Comparison of ENCODE assay signal across 11 mouse cellular contexts in genomic region chr16:30795501-30795904, GRCm38 (mm10).
DNase-seq lines count a peak whose midpoint lies in the region; ATAC-seq and TF ChIP-seq lines count a peak whose summit lies in the region.
"Had no signal": no experiment of that assay in that cellular context is flagged by ENCODE, and none has a peak within 500 bp of the region (broad histone marks: within the 10 kb centered on the region; RNA-seq: fewer than 3 reads in every experiment).

No protein-coding gene starts in this region.

- H3K4me2 ChIP-seq in liver, embryonic 11.5 days = no peak overlapping the region
- H3K4me2 ChIP-seq in liver, embryonic 12.5 days = no peak overlapping the region
- no peak overlapping the region for H3K4me2 ChIP-seq in kidney, embryonic 14.5 days (replicated peaks; ENCODE audit: low read depth, low read length)
- no peak overlapping the region for H3K4me2 ChIP-seq in liver, postnatal 0 days (ENCODE audit: low read depth, low read length)
- H3K4me2 ChIP-seq in midbrain, embryonic 16.5 days (ENCODE audit: low read length) = no peak overlapping the region

- 71% methylated on average over 5 of the region's 5 CpGs for WGBS in liver, embryonic 11.5 days
- WGBS in liver, embryonic 12.5 days (ENCODE audit: insufficient replicate concordance) = 69% methylated on average over 5 of the region's 5 CpGs
- whole genome bisulfite sequencing in kidney, embryonic 14.5 days = 63% methylated on average over 5 of the region's 5 CpGs
- 64% methylated on average over 5 of the region's 5 CpGs for WGBS in liver, postnatal 0 days (ENCODE audit: insufficient replicate concordance)
- 90% methylated on average over 5 of the region's 5 CpGs for whole genome bisulfite sequencing in midbrain, embryonic 16.5 days

- H3K9ac ChIP-seq in liver, embryonic 11.5 days (ENCODE audit: low read depth, low read length) = no peak overlapping the region
- H3K9ac ChIP-seq in liver, embryonic 12.5 days = no peak overlapping the region
- H3K9ac ChIP-seq in kidney, embryonic 14.5 days (ENCODE audit: low read depth, low read length) = no peak overlapping the region
- H3K9ac ChIP-seq in liver, postnatal 0 days (replicated peaks) = no peak overlapping the region
- H3K9ac ChIP-seq in midbrain, embryonic 16.5 days (ENCODE audit: low read depth, low read length) = no peak overlapping the region

- ATAC-seq in liver, embryonic 11.5 days (replicated peaks; ENCODE audit: low FRiP score) = no peak
- no peak for ATAC-seq in liver, embryonic 12.5 days
- 0 out of 2 replicates have a peak, but pooled peaks have one; percentile 20 for ATAC-seq in kidney, embryonic 14.5 days (ENCODE audit: low FRiP score, low TSS enrichment)
- ATAC-seq in liver, postnatal 0 days = peak; percentile 47
- no peak for ATAC-seq in midbrain, embryonic 16.5 days
- no peak for ATAC-seq in granulocyte monocyte progenitor cell, adult 5-6 weeks (replicated peaks; ENCODE audit: poor library complexity, severe bottlenecking)

- no peak overlapping the region for H3K4me3 ChIP-seq in liver, embryonic 11.5 days (ENCODE audit: low read depth, low read length)
- H3K4me3 ChIP-seq in liver, embryonic 12.5 days = no peak overlapping the region
- H3K4me3 ChIP-seq in kidney, embryonic 14.5 days (ENCODE audit: low read length) = no peak overlapping the region
- H3K4me3 ChIP-seq in liver, postnatal 0 days (ENCODE audit: low read depth, low read length) = no peak overlapping the region
- H3K4me3 ChIP-seq in midbrain, embryonic 16.5 days (ENCODE audit: low read depth, low read length) = no peak overlapping the region

- no peaks in the 10 kb centered on the region for H3K27me3 ChIP-seq in liver, embryonic 11.5 days (replicated peaks; ENCODE audit: control insufficient read depth, insufficient read depth, low read length)
- no peaks in the 10 kb centered on the region for H3K27me3 ChIP-seq in liver, embryonic 12.5 days (replicated peaks)
- H3K27me3 ChIP-seq in kidney, embryonic 14.5 days (ENCODE audit: control insufficient read depth, insufficient read depth, low read length) = no peaks in the 10 kb centered on the region
- H3K27me3 ChIP-seq in liver, postnatal 0 days (ENCODE audit: insufficient read depth, low read length) = no peaks in the 10 kb centered on the region
- H3K27me3 ChIP-seq in midbrain, embryonic 16.5 days (ENCODE audit: control insufficient read depth, insufficient read depth, low read depth, low read length) = no peaks in the 10 kb centered on the region

- H3K27ac ChIP-seq in liver, embryonic 11.5 days (ENCODE audit: low read depth, low read length) = no peak overlapping the region
- no peak overlapping the region for H3K27ac ChIP-seq in liver, embryonic 12.5 days
- 0 out of 2 replicates have a peak overlapping the region, but pooled peaks have one; percentile 3 for H3K27ac ChIP-seq in kidney, embryonic 14.5 days (ENCODE audit: low read depth, low read length)
- peak overlapping the region; percentile 70 for H3K27ac ChIP-seq in liver, postnatal 0 days (ENCODE audit: low read depth)
- H3K27ac ChIP-seq in midbrain, embryonic 16.5 days (ENCODE audit: low read length) = no peak overlapping the region

- H3K36me3 ChIP-seq in liver, embryonic 11.5 days (ENCODE audit: control insufficient read depth, insufficient read depth, low read length) = no peaks in the 10 kb centered on the region
- H3K36me3 ChIP-seq in liver, embryonic 12.5 days = no peaks in the 10 kb centered on the region
- no peaks in the 10 kb centered on the region for H3K36me3 ChIP-seq in kidney, embryonic 14.5 days (ENCODE audit: control insufficient read depth, insufficient read depth, low read length)
- no peaks in the 10 kb centered on the region for H3K36me3 ChIP-seq in liver, postnatal 0 days (replicated peaks; ENCODE audit: insufficient read depth, low read length)
- no peaks in the 10 kb centered on the region for H3K36me3 ChIP-seq in midbrain, embryonic 16.5 days (ENCODE audit: control insufficient read depth, insufficient read depth, low read length)

- peak; percentile 22 for DNase-seq in liver, embryonic 11.5 days (ENCODE audit: low spot score)
- peak; percentile 67 to 87 for DNase-seq in heart, adult 9 months (ENCODE audit: low spot score in 2 of 2)
- no peak for DNase-seq in liver, postnatal 0 days
- DNase-seq in right cerebral cortex, postnatal 4 days = no peak
- DNase-seq: cerebellum, postnatal 25 days; gastrocnemius, postnatal 25 days; thymus, postnatal 25 days had no signal

- H3K9me3 ChIP-seq in liver, embryonic 11.5 days (ENCODE audit: control insufficient read depth, low read length) = no peaks in the 10 kb centered on the region
- no peaks in the 10 kb centered on the region for H3K9me3 ChIP-seq in liver, embryonic 12.5 days (replicated peaks)
- no peaks in the 10 kb centered on the region for H3K9me3 ChIP-seq in kidney, embryonic 14.5 days (ENCODE audit: control insufficient read depth, low read length)
- no peaks in the 10 kb centered on the region for H3K9me3 ChIP-seq in liver, postnatal 0 days (ENCODE audit: low read length)
- no peaks in the 10 kb centered on the region for H3K9me3 ChIP-seq in midbrain, embryonic 16.5 days (replicated peaks; ENCODE audit: control insufficient read depth, low read length, poor library complexity, severe bottlenecking)

- TF ChIP-seq CTCF in liver, postnatal 0 days (IDR thresholded peaks at IDR 0.05; ENCODE audit: low read depth) = no peak

- peaks cover 8% of the 10 kb centered on the region for H3K4me1 ChIP-seq in liver, embryonic 11.5 days (replicated peaks; ENCODE audit: control insufficient read depth, insufficient read depth, low read length)
- H3K4me1 ChIP-seq in liver, embryonic 12.5 days = peaks cover 38% of the 10 kb centered on the region
- peaks cover 28% of the 10 kb centered on the region for H3K4me1 ChIP-seq in kidney, embryonic 14.5 days (ENCODE audit: control insufficient read depth, insufficient read depth, low read length)
- peaks cover 56% of the 10 kb centered on the region for H3K4me1 ChIP-seq in liver, postnatal 0 days (ENCODE audit: insufficient read depth)
- peaks cover 8% of the 10 kb centered on the region for H3K4me1 ChIP-seq in midbrain, embryonic 16.5 days (ENCODE audit: control insufficient read depth, insufficient read depth, low read length)

- TF ChIP-seq EP300 in liver, postnatal 0 days (IDR thresholded peaks at IDR 0.05; ENCODE audit: low read depth) = no peak

Comparison
In these comparisons a context has a peak if more than half of its experiments do, and no peak if none do; other contexts are left out.
1. ATAC-seq: peak in kidney, embryonic 14.5 days (single experiment) and liver, postnatal 0 days (single experiment); none in liver, embryonic 11.5 days (single experiment), liver, embryonic 12.5 days (single experiment), midbrain, embryonic 16.5 days (single experiment) and granulocyte monocyte progenitor cell, adult 5-6 weeks (single experiment).
2. DNase-seq: peak in liver, embryonic 11.5 days (single experiment) and heart, adult 9 months (2 of 2); none in liver, postnatal 0 days (single experiment) and right cerebral cortex, postnatal 4 days (single experiment).
3. H3K27ac ChIP-seq: peak in kidney, embryonic 14.5 days (single experiment) and liver, postnatal 0 days (single experiment); none in liver, embryonic 11.5 days (single experiment), liver, embryonic 12.5 days (single experiment) and midbrain, embryonic 16.5 days (single experiment).